Mouse (Mus musculus) limb, embryonic 11.5 days (tissue): ENCODE data around the gene Ppp4r3a. TPM values are rescaled to one million over a fixed set of nuclear protein-coding genes. Genes with fewer than 3 reads are reported as not detected.
"Not testable (repeated sequence)": the region's sequence is repeated elsewhere in the genome, so short reads cannot be mapped to it uniquely, and the experiment has no call there.

Source experiments
- ATAC-seq: fragments of 200-750 bp; cut with Nextera tagmentation; 2 replicates; pipeline ENCODE4 v1.8.0; 2017; ENCODE audit warnings: low read depth; ENCODE audit not compliant: insufficient number of reproducible peaks, low FRiP score, low TSS enrichment
- DNase-seq: peaks from one replicate; pipeline ENCODE4 v3.0.0-alpha.2; 2015; ENCODE audit warnings: low spot score
- H3K27ac ChIP-seq: fragments of 300-500 bp; sonication (generic); replicated peaks from 2 replicates; pipeline ENCODE4 v1.5.1; 2014; ENCODE audit warnings: low read depth, mild to moderate bottlenecking, low read length
- H3K27me3 ChIP-seq: fragments of 300-500 bp; sonication (generic); 2 replicates; pipeline ENCODE4 v1.6.1; 2014; ENCODE audit warnings: mild to moderate bottlenecking, low read length, mixed read lengths; ENCODE audit not compliant: control insufficient read depth, insufficient read depth
- H3K36me3 ChIP-seq: fragments of 300-500 bp; sonication (generic); 2 replicates; pipeline ENCODE4 v1.6.1; 2014; ENCODE audit warnings: mild to moderate bottlenecking, low read length, moderate library complexity, mixed read lengths; ENCODE audit not compliant: control insufficient read depth, insufficient read depth
- H3K4me1 ChIP-seq: fragments of 300-500 bp; sonication (generic); 2 replicates; pipeline ENCODE4 v1.6.1; 2014; ENCODE audit warnings: low read length, mixed read lengths; ENCODE audit not compliant: control insufficient read depth, insufficient read depth
- H3K4me2 ChIP-seq: fragments of 300-500 bp; sonication (generic); 2 replicates; pipeline ENCODE4 v1.6.1; 2014; ENCODE audit warnings: low read depth, mild to moderate bottlenecking, moderate library complexity; ENCODE audit not compliant: severe bottlenecking
- H3K4me3 ChIP-seq: fragments of 300-500 bp; sonication (generic); 2 replicates; pipeline ENCODE4 v1.5.1; 2014; ENCODE audit warnings: low read depth, low read length
- H3K9ac ChIP-seq: fragments of 300-500 bp; sonication (generic); 2 replicates; pipeline ENCODE4 v1.6.1; 2014; ENCODE audit warnings: mild to moderate bottlenecking, low read length
- H3K9me3 ChIP-seq: fragments of 300-500 bp; sonication (generic); 2 replicates; pipeline ENCODE4 v1.6.1; 2016; ENCODE audit warnings: low read length; ENCODE audit not compliant: control insufficient read depth
- WGBS: fragments of 180-500 bp; shearing (Covaris S2); extraction: QIAGEN DNeasy Blood & Tissue Kit; methylation state at CpG from one replicate; pipeline ENCODE4 v1.1.7; 2014; 5-methylcytosine and 5-hydroxymethylcytosine counted together
- polyA plus RNA-seq: library from polyadenylated mRNA; unstranded; fragments of >200 nt; fragmentation: Nextera tagmentation; extraction: Ambion mirVana; gene quantifications from 2 replicates; pipeline ENCODE4 v1.2.1, GENCODE M21; 2014

The Ppp4r3a gene
- polyA plus RNA-seq, 1 experiment from 2014 or later, result 60.9 TPM

DNA sequence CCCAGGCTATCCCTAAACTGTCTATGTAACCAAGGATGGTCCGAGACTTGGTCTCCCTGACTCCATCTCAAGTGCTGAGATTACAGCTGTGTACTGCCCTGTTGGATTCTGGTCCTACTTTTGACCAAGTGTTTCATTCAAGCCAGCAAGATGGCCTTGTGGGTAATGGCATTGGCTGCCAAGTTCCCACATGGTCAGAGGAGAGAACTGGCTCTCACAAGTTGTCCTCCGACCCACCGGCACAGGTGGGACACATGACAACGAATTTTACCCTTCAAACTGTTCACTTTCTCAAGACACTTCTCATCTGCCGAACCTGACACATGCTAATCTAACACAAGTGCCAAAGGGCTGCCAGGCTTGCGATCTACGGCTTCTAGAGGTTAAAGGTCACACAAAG, 64.1 kb downstream of the Ppp4r3a start:
- H3K36me3 ChIP-seq, result no peaks in the 10 kb centered on the region
- peaks cover 25% of the 10 kb centered on the region for H3K4me1 ChIP-seq
- no peaks in the 10 kb centered on the region for H3K9me3 ChIP-seq
- ATAC-seq (no peak), DNase-seq (no peak)
- 87% methylated on average over 7 of the region's 7 CpGs for WGBS
- H3K27ac ChIP-seq, result no peak overlapping the region
- no peaks in the 10 kb centered on the region for H3K27me3 ChIP-seq
- no peak overlapping the region for H3K4me3 ChIP-seq
- H3K4me2 ChIP-seq, result no peak overlapping the region
- no peak overlapping the region for H3K9ac ChIP-seq

- 82% methylated on average over 5 of the region's 5 CpGs for WGBS
- Histone ChIP-seq H3K4me3 (no peak overlapping the region), H3K4me2 (no peak overlapping the region), H3K9ac (no peak overlapping the region), H3K27ac (no peak overlapping the region), H3K4me1 (peaks cover 25% of the 10 kb centered on the region), H3K36me3 (no peaks in the 10 kb centered on the region), H3K9me3 (no peaks in the 10 kb centered on the region), H3K27me3 (no peaks in the 10 kb centered on the region)
- DNase-seq (no peak), ATAC-seq (no peak)
Observed at GRCm38 (mm10) chr12:101019031-101019430, 64.5 kb downstream of the Ppp4r3a start.

DNA sequence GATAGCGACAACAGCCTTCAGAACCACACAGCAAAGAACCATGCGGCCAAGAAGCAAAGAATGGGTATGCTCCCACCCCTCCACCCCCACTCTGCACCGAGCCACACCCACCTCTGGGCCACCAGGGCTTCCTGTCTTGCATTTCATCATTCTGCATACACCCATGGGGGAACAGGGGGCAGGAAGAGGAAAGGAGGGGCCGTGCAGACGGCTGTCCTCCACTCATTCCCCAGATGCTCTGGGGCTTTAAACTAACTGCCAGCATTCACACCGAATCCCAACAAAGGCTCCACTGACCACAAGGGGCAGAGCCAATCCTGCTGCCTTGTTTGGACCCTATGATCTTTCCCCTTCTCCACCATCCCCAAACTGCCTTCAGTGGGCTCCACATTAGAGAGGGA, 65.5 kb downstream of the Ppp4r3a start:
- Histone ChIP-seq H3K27ac (no peak overlapping the region; the same call in 1 of the 2 replicates), H3K9me3 (no peaks in the 10 kb centered on the region), H3K4me3 (no peak overlapping the region), H3K36me3 (no peaks in the 10 kb centered on the region), H3K4me1 (peaks cover 25% of the 10 kb centered on the region), H3K27me3 (no peaks in the 10 kb centered on the region), H3K9ac (0 out of 2 replicates have a peak overlapping the region, but pooled peaks have one; percentile 3), H3K4me2 (no peak overlapping the region; the same call in 1 of the 2 replicates)
- 20% methylated on average over 6 of the region's 6 CpGs for WGBS
- ATAC-seq (peak; percentile 31; the same call in 1 of the 2 replicates), DNase-seq (no peak)

DNA sequence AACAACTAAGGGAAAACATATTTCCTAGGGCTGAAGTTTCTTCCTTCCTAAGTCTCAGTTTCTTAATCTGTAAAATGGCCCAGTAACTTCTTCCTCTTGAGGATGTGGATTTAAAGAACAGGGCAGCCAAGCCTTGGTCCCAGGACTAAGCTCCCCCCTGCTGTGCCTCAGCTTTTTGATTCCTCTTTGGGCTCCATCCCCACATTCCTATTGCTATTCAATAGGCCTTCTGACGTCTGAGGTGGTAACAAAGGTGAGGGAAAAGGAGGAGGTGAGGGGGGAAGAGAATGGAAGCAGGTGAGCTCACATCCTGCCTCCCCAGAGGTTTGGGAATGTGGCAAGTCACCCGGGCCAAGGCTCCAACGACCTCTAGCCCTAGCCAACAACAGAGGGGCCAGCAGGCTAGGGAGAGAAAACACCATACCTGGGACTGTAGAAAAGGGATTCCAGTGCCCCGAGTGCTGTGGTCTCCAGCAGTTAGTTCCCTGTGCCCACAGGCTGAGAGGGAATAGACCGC, 67.0 kb downstream of the Ppp4r3a start:
- Histone ChIP-seq H3K4me3 (no peak overlapping the region), H3K4me2 (no peak overlapping the region), H3K36me3 (no peaks in the 10 kb centered on the region), H3K27me3 (no peaks in the 10 kb centered on the region), H3K27ac (no peak overlapping the region), H3K9me3 (no peaks in the 10 kb centered on the region), H3K9ac (no peak overlapping the region), H3K4me1 (peaks cover 37% of the 10 kb centered on the region)
- 44% methylated on average over 5 of the region's 5 CpGs for WGBS
- ATAC-seq (no peak), DNase-seq (no peak)

GRCm38 (mm10) chr12:101015926-101016325, 67.6 kb downstream of the Ppp4r3a start:
- ATAC-seq (no peak), DNase-seq (no peak)
- Histone ChIP-seq H3K4me1 (peaks cover 37% of the 10 kb centered on the region), H3K9ac (no peak overlapping the region), H3K36me3 (no peaks in the 10 kb centered on the region), H3K27ac (no peak overlapping the region), H3K4me2 (no peak overlapping the region), H3K4me3 (no peak overlapping the region), H3K9me3 (no peaks in the 10 kb centered on the region), H3K27me3 (no peaks in the 10 kb centered on the region)
- WGBS, result 45% methylated on average over 4 of the region's 4 CpGs

- Histone ChIP-seq H3K27ac (no peak overlapping the region), H3K9me3 (no peaks in the 10 kb centered on the region), H3K4me3 (no peak overlapping the region), H3K9ac (no peak overlapping the region), H3K36me3 (no peaks in the 10 kb centered on the region), H3K4me2 (no peak overlapping the region), H3K27me3 (no peaks in the 10 kb centered on the region), H3K4me1 (peaks cover 39% of the 10 kb centered on the region)
- no peak for DNase-seq
- ATAC-seq, result no peak
- 87% methylated on average over 11 of the region's 11 CpGs for WGBS
Observed at GRCm38 (mm10) chr12:101015165-101015560, 68.3 kb downstream of the Ppp4r3a start.

GRCm38 (mm10) chr12:101014549-101015164, 68.8 kb downstream of the Ppp4r3a start:
- Histone ChIP-seq H3K27ac (no peak overlapping the region), H3K27me3 (no peaks in the 10 kb centered on the region), H3K9me3 (no peaks in the 10 kb centered on the region), H3K4me1 (peaks cover 41% of the 10 kb centered on the region), H3K4me2 (no peak overlapping the region), H3K4me3 (no peak overlapping the region), H3K9ac (no peak overlapping the region), H3K36me3 (no peaks in the 10 kb centered on the region)
- ATAC-seq, result no peak
- no peak for DNase-seq
- 71% methylated on average over 10 of the region's 10 CpGs for WGBS

DNA sequence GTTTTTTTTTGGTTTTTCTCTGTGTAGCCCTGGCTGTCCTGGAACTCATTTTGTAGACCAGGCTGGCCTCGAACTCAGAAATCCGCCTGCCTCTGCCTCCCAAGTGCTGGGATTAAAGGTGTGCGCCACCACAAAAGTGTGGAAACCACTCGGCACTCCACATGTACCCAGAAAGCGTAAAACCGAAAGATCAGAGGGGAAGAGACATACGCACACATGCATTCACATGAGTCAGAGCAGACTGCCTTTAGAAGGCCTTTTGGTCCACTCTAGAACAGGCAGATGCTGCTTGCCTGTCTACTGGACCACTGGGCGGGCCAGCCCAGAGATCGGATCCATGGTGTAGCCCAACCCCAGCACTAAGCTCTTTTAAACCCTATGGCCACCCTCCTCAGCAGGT, 69.8 kb downstream of the Ppp4r3a start:
- not testable (repeated sequence) for DNase-seq, H3K9me3 ChIP-seq, H3K9ac ChIP-seq, H3K36me3 ChIP-seq, H3K4me3 ChIP-seq, ATAC-seq, H3K27ac ChIP-seq, H3K4me2 ChIP-seq, H3K27me3 ChIP-seq
- H3K4me1 ChIP-seq, result peaks cover 42% of the 10 kb centered on the region
- WGBS, result 95% methylated on average over 9 of the region's 9 CpGs
